Mouse (Mus musculus): ENCODE results near the gene Sptbn4.

The Sptbn4 gene

DNA sequence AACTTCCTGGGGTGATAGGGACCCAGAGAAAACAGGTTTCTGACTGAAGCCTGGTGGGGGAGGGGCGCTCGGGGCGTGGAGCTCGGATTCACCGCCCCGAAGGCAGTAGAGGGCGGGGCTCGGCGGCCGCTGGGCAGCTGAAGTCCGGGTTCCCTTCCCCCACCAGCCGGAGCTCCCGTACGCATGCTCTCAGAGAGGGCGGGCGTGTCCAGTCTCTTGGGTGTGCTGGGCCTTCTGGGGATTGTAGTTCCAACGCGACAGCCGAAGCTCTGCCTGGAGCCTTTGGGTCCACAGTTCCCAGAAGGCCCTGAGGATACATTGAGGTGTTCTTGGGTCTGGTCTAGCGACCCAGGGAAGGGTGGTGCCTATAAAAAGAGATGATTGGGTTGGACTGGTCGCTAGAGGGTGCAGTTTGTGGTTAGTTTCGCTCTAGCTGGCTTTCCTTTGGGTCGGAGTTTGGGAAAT is 27.0 kb upstream of the Sptbn4 start:
- DNase-seq (ENCODE audit: low spot score in 2 of 2), result peak; percentile 98 to 99

DNA sequence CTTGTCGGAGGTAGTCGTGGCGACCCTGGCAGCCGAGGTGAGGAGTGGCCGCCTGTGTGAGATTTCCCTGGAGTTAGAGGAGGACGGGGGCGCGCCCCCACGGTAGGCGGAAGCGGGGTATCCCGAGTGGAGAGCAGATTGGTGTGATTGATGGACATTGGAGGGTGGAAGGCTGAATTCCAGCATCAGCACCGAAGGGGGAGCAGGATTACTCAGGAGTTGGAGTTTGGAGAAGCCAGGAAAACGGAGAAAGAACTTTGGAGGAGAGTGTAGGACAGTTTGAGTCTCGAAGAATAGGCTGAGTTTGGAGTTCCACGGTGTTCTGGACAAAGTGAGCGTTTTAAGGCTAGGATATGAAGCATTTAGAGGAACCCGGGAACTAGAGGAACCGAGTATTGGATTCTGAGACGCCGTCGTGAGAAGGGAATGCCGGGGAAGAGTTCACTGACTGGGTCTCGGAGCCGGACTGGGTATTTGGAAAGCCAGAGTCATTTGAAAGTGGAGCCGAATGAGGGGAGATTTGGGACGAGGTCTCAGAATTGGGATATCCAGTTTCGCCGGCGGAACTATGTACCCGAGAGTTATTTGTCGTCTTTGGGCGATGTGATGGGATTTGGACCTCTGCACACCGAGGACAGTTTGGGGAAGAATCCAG is 26.5 kb upstream of the Sptbn4 start:
- DNase-seq (ENCODE audit: low spot score in 2 of 2), result no peak

DNA sequence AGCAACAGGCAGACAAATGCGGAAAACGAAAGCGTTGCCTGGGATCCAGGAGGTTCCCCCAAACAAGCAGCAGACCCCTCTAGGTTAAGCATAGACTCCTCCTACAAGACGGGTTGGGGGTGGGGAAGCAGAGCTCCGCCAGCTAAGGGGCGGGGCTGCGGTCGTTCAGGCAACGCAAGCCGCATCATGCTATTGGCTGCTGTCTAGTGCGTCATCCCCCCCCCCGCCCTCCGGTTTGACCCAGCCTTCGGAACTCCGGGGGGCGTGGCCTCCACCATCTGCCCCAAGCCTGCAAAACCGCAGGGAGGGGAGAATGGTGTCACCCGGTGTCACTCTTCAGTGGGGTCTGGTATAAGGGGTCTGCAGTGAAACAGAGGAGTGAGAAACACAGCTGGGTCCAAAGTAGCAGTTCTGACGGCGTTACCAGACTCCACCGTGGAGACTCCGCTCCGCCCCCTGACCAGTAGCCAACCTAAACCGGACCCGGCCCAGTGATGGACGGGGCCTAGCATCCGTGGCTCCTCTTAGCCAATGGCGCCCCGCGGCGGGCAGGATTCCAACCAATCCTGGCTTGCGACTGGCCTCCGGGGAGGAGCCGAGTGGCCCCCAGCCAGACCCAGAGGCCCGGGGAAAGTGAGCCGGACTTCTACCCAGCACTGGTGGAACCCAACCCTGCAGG is 25.8 kb upstream of the Sptbn4 start, which contains the start of gene Sertad3:
Gene Sertad3, plus strand, starts transcription at position 613 of the 679 bp plus-strand sequence.
- peak; percentile 99 for DNase-seq (ENCODE audit: low spot score in 2 of 2)

DNA sequence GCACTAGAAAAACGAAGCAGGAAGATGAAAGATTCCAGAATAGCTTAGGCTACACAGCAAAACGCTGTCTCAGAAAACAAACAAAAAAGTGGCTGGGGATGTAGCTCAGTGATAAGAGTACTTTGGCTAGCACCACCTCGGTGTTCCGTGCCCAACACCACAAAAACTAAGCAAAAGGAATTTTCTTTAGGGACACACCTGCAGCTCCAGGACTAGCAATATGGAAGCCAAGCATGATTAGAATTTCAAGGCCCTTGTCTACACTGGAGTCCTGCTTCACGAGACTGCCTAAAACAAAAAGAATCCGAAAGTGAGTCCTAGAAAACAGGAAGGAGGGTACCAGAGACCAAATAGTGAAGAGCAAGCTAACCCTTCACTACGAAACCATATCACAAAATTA is 25.1 kb upstream of the Sptbn4 start:
- DNase-seq (ENCODE audit: low spot score in 2 of 2), result no peak

DNA sequence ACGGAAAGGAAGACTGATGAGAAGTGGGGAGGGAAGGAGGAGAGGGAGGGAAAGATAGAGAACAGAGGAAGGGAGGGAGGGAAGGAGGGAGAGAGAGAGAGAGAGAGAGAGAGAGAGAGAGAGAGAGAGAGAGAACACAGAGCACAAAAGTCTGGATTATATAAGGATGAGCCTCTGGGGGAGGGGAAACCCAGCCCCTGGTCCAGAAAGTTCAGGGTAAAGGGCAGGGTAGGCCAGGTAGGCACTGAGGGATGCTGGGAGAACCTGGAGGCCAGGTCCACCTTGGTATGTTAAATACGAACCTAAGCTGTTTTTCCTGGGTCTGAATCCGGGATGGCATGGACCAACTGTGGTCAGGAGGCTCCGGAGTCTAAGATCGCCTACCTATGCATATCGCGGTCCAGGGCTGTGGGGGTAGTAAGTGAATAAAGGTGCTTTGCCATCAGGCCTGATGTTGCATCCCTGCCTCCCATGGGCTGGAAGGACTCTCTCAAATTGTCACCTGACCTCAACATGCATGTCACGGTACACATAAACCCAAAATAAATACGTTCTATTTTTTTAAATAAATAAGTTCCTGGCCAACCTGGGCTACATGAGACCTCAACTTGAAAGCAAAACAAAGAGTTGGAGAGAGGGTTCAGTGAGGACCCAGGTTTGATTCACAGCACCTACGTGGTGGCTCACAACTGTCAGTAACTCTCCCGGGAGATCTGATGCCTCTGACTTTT is 24.1 kb upstream of the Sptbn4 start:
- peak in 1 of 2 experiments; percentile 10 for DNase-seq (ENCODE audit: low spot score in 2 of 2)

DNA sequence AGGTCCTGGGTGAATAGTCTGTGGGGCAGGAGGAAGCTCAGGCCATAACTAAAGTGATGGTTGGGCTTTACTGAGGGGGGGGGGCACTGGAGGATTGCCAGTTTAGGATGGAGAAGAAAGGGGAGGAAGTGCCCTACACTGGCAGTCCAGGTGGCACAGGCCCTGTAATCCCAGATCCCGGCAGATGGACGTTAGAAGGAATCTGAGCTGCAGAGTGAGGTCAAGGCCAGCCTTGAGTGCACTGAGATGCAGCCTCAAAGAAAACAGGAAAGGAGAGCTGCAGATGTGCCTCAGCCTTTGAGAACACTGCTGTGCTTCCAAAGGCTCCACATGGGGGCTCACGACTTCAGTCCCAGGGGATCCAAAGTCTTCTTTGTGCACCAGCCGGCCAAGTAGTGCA is 20.2 kb upstream of the Sptbn4 start:
- no peak for DNase-seq (ENCODE audit: low spot score in 2 of 2)

DNA sequence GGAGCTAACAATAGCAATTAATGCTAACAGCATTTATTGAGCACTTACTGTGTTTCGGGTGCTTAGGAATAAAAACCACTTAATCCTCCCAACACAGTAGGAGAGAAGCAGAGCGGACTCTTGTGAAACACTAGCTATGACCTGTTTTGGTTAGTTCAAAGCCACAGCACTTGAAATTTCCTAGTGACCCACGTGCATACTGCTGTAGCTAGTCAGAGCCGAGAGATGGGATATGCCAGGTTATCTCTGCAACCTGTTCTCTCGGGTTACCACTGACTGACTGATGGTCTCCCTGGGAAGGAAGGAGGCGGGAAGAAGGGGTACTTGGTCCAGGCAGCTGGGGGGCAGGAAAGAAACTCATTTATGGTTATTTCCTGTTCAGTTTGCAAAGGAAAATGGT is 13.0 kb upstream of the Sptbn4 start:
- DNase-seq (ENCODE audit: low spot score in 2 of 2), result no peak

DNA sequence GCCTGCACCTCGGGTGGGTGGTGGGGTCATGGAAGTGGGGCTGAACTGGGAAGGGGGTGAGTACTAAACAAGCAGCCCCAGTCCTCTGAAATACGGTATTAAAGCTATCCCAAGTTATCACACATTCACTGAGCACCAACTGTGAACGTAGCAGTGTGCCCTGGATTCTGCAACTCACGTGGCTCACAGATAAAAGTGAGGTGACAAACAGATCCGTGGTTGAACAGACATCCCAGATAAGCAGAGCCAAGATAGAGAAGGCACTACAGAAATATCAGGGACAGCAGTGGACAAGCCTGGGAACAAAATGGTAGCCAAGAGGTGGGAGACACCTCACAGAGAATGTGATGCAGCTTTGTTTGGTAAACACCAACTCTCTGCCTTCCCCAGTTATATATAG is 12.2 kb upstream of the Sptbn4 start:
- no peak for DNase-seq (ENCODE audit: low spot score in 2 of 2)

DNA sequence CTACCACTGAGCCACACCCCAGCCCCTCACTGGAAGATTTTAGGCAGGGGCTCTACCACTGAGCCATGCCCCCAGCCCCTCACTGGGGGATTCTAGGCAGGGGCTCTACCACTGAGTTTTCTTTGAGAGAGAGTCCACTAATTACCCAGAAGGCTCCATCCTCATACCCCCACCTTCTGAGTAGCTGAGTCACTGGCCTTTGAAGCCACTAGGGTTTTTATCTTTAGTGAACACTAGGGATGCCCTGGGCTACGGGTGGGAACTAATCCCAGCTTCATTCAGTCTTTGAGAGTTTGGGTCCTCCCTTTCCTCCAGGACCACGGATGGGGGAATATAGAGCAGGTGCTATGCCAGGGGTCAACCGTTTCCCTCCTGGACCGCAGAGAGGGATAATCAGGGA is 11.1 kb upstream of the Sptbn4 start:
- DNase-seq (ENCODE audit: low spot score in 2 of 2), result no peak

DNA sequence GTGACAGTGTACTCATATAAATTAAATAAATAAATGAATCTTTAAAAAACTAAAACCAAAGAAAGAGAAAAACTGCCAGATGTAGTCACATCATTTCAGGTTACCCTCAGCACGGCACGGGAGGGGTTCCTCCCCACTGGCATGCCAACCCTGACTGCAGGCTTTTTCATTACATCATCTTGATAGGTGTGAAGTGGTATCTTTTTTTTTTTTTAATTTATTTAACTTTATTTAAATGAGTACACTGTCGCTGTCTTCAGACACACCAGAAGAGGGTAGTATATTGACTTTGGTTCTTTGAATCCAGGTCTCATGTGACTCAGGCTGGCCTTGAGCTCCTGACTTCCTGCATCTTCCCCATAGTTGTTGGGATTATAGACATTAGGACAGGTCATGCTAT is 7.8 kb upstream of the Sptbn4 start:
- DNase-seq (ENCODE audit: low spot score in 2 of 2), result no peak

DNA sequence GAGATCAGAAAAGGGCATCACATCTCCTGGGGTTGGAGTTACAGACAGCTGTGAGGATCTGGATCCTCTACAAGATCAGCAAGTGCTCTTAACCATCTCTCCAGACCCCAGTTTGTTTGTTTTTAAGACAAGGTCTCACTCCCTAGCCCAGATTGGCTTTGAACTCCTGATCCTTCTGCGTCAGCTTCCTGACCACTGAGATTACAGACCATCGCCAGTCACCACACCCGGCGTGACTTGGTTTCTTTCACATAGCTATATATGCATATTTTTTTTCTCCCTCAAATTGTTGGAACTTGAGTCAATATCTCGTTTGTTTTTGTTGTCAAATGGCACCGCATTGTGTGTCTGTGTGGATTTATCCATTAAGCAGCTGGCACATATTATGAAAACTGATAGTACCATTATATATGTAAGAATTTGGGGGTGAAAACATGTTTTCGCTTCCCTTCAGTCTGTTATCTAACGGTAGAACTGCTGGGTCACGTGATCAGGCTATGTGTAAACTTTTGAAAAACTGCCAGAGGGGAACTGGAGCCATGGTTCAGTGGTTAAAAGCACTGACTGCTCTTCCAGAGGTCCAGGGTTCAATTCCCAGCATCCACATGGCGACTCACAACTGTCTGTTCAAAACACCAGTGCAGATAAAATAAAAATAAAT is 7.1 kb upstream of the Sptbn4 start:
- peak; percentile 57 to 72 for DNase-seq (ENCODE audit: low spot score in 2 of 2)

DNA sequence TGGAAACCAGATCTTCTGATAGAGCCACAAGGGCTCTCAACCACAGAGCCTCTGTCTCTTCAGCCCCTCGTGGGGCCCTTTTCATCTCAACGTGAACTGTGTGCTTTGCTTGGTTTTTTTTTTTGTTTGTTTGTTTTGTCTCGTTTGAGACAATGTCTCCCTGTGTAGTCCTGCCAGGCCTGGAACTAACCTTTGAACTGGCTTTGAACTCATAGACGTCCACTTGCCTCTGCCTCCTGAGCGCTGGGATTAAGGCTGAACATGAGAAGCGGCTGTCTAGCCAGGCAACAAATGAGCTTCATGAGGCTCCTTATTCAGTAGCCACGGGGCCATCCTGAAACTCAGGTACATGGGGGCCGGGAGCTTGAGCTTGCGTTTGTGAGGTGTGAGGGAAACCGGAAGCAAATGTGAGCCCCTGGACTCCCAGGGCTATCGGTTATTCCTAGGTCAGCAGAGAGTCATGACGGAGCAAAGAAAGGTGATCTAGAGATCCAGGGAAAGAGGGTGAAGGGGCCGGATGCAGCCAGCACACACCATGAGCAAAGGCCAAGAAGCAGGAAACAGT is 4.8 kb upstream of the Sptbn4 start:
- DNase-seq (ENCODE audit: low spot score in 2 of 2), result no peak

DNA sequence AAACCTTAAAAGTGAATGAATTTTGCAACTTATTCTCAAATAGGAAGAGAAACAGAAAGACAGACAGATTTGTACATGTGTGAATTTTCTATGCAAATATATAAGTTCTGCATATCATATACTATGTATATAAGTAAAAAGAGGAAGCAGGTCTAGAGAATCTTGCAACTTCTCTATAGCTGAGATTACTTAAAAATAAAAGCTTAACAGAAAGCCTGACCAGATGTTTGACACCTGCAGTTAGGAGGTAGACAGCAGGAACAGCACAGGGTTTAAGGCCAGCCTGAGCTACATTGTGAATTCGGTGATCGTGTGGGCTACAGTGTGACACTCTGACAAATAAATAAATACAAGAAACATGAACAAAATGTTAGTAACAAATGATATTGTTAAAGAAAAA is 3.9 kb upstream of the Sptbn4 start:
- DNase-seq (ENCODE audit: low spot score in 2 of 2), result no peak

DNA sequence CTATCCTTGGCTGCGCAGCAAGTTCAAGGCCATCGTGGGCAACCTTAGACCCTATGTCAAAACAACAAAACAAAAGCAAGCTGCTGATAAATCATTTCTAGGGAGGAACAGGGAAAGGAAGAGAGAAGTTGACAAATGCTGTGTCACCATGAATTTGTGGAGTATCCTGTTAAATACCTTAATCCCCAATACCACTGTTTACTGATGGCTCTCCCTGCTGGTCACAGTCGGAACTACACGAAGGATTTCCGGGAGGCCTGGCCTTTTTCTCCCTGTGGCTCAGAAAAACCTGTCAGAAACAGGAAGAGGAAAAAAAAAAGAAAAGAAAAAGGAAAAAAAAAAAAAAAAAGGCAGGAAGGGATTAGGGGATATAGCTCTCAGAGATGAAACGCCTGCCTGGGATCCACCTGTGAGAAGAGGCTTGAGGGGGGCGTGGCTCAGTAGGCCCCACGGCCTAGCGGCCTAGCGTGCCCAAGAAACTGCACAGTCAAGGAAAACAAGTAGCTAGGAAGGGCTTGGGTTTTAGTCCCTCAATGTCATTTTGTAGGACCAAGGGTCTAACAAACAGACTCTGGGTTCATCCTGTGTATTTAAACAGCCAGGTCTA is 1.9 kb upstream of the Sptbn4 start:
- DNase-seq (ENCODE audit: low spot score in 2 of 2), result peak; percentile 83 to 89

DNA sequence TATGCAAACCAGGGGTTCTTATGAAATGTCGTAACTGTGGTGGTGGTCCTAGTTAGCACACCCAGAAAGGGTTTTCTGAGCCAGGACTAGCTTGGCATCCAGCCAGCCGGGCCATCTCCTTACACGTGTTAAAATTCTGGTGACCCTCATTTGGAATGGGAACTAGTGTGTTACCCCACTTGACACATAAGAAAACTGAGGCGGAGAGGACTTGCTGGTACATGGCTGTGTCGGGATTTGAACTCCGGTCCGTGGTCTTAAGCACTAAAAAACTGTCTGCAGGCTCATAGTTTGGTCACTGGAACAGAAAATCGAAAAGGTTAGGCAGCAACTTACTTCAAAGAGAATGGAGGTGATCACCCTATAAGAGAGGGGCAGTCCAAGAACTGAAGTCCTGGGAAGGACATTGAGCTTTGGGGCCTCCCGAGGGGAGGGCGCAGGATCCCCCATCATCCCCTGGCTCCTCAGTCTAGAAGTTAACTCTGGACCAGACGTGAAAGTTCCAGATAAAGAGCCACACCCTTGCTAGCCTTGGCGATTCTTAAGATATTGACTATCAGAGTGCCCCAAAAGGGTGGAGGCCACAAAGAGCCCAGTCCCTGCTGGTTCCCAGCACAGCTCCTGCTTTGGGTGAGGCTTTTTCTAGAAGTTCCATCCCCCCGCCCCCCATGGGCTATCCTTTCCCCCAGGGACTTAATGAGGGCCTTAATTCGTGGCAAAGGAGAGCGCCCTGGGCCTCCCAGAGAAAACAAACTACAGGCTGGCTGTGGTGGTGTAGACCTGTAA is 1.1 kb upstream of the Sptbn4 start:
- peak; percentile 70 to 79 for DNase-seq (ENCODE audit: low spot score in 2 of 2)

DNA sequence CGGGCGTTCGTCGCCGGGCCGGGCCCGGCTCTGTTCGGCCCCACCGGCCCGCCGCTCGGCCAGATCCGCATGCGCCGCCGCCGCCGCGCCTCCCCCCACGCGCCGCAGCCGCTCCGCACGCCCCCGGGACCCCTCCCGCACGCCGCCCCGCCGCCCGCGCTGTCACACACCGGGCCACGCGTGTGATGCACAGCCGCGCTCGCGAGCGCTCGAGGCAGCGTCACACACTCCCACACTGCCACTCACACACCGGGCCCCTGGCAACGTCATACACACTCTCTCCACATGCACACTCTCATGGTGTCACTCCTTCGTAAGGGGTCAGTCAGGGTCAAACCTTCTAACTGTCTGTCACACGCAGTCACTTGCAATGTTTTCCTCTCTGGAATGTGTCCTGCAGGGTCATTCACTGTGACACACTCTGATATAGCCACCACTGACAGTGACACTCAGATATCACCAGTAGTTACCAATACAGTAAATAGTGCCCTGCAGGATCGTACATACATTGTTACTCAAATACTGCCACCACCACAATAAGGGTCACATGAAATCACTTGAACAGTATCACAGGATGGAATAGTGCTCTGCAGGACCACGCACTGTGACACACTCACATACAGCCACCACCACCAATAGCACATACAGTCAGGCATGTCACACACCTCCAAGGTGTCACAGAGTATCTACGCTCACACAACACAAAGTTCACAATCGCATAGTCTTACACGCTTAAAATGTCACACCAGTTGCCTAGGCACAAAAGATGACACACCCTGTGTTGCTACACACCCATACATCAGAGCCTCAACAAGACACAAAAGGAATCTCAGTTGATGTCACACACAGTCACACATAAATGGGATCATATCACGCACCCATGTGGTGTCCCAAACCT is 716 bp downstream of the Sptbn4 start:
- no peak for DNase-seq (ENCODE audit: low spot score in 2 of 2)

DNA sequence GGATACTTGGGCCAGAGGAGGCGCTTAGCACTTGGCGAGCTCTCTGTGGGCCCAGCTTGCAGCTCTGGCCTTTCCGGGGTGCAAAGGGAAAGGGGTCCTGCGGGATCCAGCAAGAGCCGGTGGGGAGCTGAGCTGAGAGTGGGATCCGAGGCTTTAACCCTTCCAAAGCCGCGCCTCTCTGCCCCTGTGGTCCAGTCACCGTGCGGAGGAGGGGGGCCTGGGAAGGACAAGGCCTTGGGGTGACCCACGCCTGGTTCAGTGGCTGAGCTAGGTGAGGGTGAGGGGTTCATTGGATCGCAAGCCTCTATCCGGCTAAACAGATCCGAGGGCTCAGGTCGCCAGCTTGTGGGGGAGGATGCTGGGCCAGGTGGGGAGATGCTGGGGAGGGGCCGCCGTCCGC is 1.4 kb downstream of the Sptbn4 start:
- DNase-seq (ENCODE audit: low spot score in 2 of 2), result no peak

DNA sequence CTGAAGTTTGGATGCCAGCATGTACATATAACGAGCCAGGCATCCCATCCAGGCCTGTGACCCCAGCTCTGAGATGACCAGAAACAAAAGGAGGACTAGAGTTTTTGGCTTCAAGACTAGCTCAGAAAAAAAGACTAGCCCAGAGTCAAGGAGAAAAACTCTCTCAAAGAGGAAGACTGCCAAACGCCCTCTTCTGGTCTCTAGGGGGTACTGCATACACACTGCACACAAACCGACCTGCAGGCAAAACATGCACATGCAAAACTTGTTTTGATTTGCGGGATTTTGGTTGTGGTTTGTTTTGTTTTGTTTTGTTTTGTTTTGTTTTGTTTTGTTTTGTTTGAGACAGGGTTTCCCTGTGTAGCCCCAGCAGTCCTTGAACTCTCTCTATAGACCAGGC is 7.5 kb downstream of the Sptbn4 start:
- no peak for DNase-seq (ENCODE audit: low spot score in 2 of 2)

DNA sequence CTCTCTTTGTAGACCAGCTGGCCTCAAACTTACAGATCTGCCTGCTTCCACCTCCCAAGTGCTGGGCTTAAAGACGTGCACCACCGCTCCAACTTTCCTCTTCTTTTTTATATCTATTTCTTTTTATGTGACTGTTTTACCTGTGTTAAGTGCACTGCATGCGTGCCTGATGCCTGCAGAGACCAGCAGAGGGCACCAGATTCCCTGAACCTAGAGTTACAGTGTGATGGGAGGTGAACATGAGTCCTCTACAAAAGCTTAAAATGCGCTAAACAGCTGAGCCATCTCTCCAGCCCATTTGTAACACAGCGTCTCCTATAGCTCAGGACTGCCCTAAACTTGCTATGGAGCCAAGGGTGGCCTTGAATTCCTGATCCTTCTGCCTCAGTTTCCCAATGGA is 9.9 kb downstream of the Sptbn4 start:
- peak in 1 of 2 experiments; percentile 44 for DNase-seq (ENCODE audit: low spot score in 2 of 2)

DNA sequence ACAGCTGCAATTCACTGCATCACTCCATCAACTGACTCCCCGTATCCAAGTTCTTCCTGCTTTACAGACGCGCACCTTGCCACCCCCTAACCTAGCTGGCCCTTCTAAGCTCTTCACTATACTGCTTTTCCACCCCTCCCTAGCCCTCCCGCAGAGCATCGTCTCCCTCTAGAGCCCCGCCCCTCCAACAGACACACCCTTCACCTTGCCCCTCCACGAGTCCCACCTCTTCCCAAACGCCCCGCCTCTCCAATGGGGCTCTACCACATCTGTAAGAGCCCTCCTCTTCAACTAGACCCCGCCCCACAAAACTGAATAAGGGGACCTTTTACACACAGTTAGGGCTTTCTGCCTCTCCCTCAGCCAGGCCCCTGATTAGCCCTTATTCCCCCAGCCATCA is 13.7 kb downstream of the Sptbn4 start:
- no peak for DNase-seq (ENCODE audit: low spot score in 2 of 2)
